Mouse (Mus musculus) neural tube, embryonic 11.5 days (tissue): ENCODE measurements at regions not wholly inside any gene's neighbourhood (a gene's known extent, or its start where the extent isn't known, plus 50 kb on each side); places are given as distances from the start of the nearest gene placed in this dataset.

ENCODE experiments used
- ATAC-seq: fragments of 200-750 bp; cut with Nextera tagmentation; 2 replicates; pipeline ENCODE4 v1.8.0; 2017; ENCODE audit warnings: moderate number of reproducible peaks, mild to moderate bottlenecking, moderate TSS enrichment, moderate library complexity; ENCODE audit not compliant: insufficient read depth, low FRiP score, low TSS enrichment
- DNase-seq: peaks from one replicate; pipeline ENCODE4 v3.0.0-alpha.2; 2015; ENCODE audit warnings: low spot score
- H3K27ac ChIP-seq: fragments of 300-500 bp; sonication (generic); 2 replicates; pipeline ENCODE4 v1.5.1; 2014; ENCODE audit warnings: low read depth, mild to moderate bottlenecking, low read length
- H3K27me3 ChIP-seq: fragments of 300-500 bp; sonication (generic); 2 replicates; pipeline ENCODE4 v1.6.1; 2014; ENCODE audit warnings: mild to moderate bottlenecking, low read length, mixed read lengths; ENCODE audit not compliant: control insufficient read depth, insufficient read depth
- H3K36me3 ChIP-seq: fragments of 300-500 bp; sonication (generic); 2 replicates; pipeline ENCODE4 v1.6.1; 2014; ENCODE audit warnings: mild to moderate bottlenecking, low read length, moderate library complexity, mixed read lengths; ENCODE audit not compliant: control insufficient read depth, insufficient read depth
- H3K4me1 ChIP-seq: fragments of 300-500 bp; sonication (generic); 2 replicates; pipeline ENCODE4 v1.6.1; 2014; ENCODE audit warnings: low read length, mixed read lengths; ENCODE audit not compliant: control insufficient read depth, insufficient read depth
- H3K4me2 ChIP-seq: fragments of 300-500 bp; sonication (generic); 2 replicates; pipeline ENCODE4 v1.6.1; 2014; ENCODE audit warnings: low read depth, mild to moderate bottlenecking, moderate library complexity
- H3K4me3 ChIP-seq: fragments of 300-500 bp; sonication (generic); 2 replicates; pipeline ENCODE4 v1.5.1; 2014; ENCODE audit warnings: low read depth, low read length
- H3K9ac ChIP-seq: fragments of 300-500 bp; sonication (generic); 2 replicates; pipeline ENCODE4 v1.6.1; 2014; ENCODE audit warnings: mild to moderate bottlenecking, low read length
- H3K9me3 ChIP-seq: fragments of 300-500 bp; sonication (generic); 2 replicates; pipeline ENCODE4 v1.6.1; 2016; ENCODE audit warnings: low read length; ENCODE audit not compliant: control insufficient read depth
- WGBS: fragments of 180-500 bp; shearing (Covaris S2); extraction: QIAGEN DNeasy Blood & Tissue Kit; methylation state at CpG from one replicate; pipeline ENCODE4 v1.1.7; 2014; 5-methylcytosine and 5-hydroxymethylcytosine counted together

DNA sequence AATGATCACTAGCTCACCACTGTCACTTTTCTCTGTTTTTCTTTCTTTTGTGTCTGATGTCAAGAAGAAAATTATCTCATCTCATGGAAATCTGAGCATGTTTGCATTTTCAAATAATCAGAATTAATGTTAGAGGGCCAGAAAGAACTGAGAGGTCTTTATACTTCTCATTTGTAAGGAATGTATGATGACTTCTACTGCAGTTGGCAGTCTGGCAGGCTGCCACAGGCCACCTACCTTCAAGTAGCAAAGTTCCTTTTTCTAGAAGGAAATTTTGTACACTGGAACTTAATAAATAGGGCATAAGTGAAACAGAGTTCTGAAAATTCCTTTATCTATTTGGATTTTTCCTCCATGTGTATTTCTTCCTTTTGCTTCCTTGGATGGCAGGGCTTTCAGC, 148.7 kb upstream of the Inhba start:
- no peak overlapping the region for H3K4me3 ChIP-seq
- H3K36me3 ChIP-seq = no peaks in the 10 kb centered on the region
- ATAC-seq (no peak), DNase-seq (no peak)
- H3K9me3 ChIP-seq = no peaks in the 10 kb centered on the region
- H3K4me2 ChIP-seq = no peak overlapping the region
- no peaks in the 10 kb centered on the region for H3K4me1 ChIP-seq
- no peak overlapping the region for H3K27ac ChIP-seq
- H3K9ac ChIP-seq = no peak overlapping the region
- H3K27me3 ChIP-seq = no peaks in the 10 kb centered on the region

DNA sequence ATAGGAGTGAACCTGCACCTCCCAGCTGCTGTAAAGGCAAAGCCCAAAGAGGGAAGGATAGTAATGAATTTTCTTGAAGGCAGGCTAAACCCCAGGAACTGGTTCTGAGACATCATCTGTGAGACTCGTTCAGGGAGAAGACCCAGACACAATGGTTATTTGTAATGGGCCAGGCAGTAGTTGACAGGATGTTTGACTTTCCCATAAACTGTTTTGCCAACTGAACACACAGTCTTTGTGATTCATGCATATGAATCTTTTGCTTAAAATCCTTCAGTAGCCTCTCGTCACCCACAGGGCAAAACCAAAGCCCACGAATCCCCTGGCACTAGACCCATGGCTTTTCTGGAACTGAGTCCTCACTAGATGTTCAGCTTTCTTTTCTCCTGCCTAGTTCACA, 148.3 kb upstream of the Inhba start:
- Histone ChIP-seq H3K27ac (no peak overlapping the region), H3K4me3 (no peak overlapping the region), H3K4me2 (no peak overlapping the region), H3K27me3 (no peaks in the 10 kb centered on the region), H3K36me3 (no peaks in the 10 kb centered on the region), H3K4me1 (no peaks in the 10 kb centered on the region), H3K9ac (no peak overlapping the region), H3K9me3 (no peaks in the 10 kb centered on the region)
- no peak for DNase-seq
- ATAC-seq = no peak
- WGBS = 50% methylated on average over 3 of the region's 3 CpGs

DNA sequence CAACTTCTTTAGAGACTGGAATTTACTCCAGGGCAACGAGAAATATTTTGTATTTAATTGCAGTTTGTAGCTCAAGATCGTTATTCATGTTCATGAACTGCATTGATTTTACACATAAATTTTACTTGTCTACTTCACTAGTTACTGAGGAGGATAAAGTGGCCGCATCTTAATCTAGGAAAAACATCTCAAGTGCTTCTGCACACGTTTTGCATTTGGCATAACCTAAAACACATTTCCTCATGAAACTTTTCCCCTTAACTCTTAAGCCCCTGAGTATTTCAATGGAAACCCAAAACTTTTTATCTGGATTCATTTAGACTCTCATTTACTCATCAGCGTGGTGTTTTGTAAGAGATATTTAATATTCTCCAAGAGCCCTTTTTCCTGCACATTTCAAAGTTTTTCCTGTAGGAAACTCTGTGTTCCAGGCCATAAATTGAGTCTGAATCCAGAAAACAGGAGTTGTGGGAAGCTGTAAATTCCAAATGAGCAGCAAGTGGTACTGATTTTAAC, 144.5 kb upstream of the Inhba start:
- Histone ChIP-seq H3K27ac (no peak overlapping the region), H3K27me3 (no peaks in the 10 kb centered on the region), H3K9me3 (no peaks in the 10 kb centered on the region), H3K4me3 (no peak overlapping the region), H3K36me3 (no peaks in the 10 kb centered on the region), H3K4me2 (no peak overlapping the region), H3K9ac (no peak overlapping the region), H3K4me1 (no peaks in the 10 kb centered on the region)
- ATAC-seq = no peak
- no peak for DNase-seq
- 69% methylated on average over 5 of the region's 5 CpGs for WGBS

DNA sequence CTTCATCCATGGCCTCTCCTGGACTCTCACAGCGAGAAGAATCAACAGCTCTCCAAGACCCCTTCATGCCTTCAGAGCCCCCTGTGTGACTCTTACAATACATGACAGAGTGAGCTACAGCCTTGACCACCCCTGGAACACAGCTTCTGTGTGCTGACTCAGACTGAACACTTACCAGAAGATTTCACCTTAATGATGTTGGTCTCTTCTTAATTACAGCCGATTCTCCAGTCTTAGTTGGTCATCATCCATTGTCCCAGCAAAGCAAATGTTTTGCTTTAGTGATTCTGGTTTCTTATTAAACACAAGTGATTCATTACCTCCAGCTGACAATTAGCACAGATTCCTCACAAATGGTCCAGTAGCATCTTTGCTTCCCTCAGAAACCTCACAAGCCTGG, 134.0 kb upstream of the Inhba start:
- no peaks in the 10 kb centered on the region for H3K27me3 ChIP-seq
- no peaks in the 10 kb centered on the region for H3K4me1 ChIP-seq
- ATAC-seq = no peak
- no peak overlapping the region for H3K4me2 ChIP-seq
- 87% methylated on average over 2 of the region's 2 CpGs for WGBS
- H3K9me3 ChIP-seq = no peaks in the 10 kb centered on the region
- no peak for DNase-seq
- no peak overlapping the region for H3K27ac ChIP-seq
- H3K9ac ChIP-seq = no peak overlapping the region
- no peak overlapping the region for H3K4me3 ChIP-seq
- no peaks in the 10 kb centered on the region for H3K36me3 ChIP-seq

DNA sequence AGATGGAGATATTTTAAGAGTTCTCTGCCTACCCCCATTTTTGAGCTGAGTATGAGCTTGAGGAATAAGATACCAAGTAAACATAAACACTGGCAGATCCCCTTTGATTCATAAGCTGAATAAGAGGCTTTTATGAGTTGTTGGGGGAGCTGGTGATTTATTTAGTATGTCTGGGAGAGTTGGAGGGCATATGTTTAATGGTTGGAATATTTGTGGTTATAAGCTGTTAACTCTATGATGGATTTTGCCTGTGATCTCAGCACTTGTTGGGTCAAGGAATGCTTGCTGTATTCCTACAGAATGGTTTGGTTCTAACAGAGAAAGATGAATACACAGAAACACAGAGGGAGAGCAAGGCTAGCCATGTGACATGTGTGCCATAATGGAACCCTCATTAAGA, 132.1 kb upstream of the Inhba start:
- Histone ChIP-seq H3K9me3 (no peaks in the 10 kb centered on the region), H3K36me3 (no peaks in the 10 kb centered on the region), H3K27ac (no peak overlapping the region), H3K27me3 (no peaks in the 10 kb centered on the region), H3K4me1 (no peaks in the 10 kb centered on the region), H3K9ac (no peak overlapping the region), H3K4me2 (no peak overlapping the region), H3K4me3 (no peak overlapping the region)
- ATAC-seq = no peak
- DNase-seq = no peak

DNA sequence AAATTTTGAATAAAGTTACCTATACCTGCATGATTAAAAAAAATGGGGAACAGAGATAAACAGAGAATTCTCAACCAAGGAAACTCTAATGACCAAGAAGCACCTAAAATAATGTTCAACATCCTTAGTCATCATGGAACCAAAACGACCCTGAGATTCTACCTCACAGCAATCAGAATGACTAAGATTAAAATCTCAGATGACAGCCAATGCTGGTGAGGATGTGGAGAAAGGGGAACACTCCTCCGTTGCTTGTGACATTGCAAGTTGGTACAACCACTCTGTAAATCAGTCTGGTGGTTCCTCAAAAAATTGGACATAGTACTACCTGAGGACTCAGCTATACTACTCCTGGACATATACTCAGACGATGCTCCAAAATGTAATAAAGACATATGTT, 120.9 kb upstream of the Inhba start:
- Histone ChIP-seq H3K4me2 (no peak overlapping the region), H3K9me3 (no peaks in the 10 kb centered on the region), H3K4me3 (no peak overlapping the region), H3K27ac (no peak overlapping the region), H3K4me1 (no peaks in the 10 kb centered on the region), H3K36me3 (no peaks in the 10 kb centered on the region), H3K9ac (no peak overlapping the region), H3K27me3 (no peaks in the 10 kb centered on the region)
- WGBS = 80% methylated on average over 3 of the region's 3 CpGs
- ATAC-seq (no peak), DNase-seq (no peak)

DNA sequence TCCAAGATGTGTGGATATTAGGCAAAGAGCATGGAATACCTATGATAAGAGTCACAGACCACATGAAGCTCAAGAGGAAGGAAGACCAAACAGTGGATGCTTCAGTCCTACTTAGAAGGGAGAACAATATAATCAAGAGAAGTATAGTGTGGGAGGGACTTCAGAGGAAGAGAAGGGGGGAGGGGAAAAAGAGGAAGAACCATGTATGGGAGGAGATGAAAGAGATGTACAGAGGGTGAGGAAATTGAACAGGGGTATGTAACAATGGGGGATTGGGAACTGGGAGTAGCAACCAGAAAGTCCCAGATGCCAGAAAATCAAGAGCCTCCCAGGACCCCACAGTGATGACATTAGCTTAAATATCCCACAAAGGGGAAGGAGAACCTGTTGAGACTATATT, 120.2 kb upstream of the Inhba start:
- Histone ChIP-seq H3K4me3 (no peak overlapping the region), H3K4me1 (no peaks in the 10 kb centered on the region), H3K9ac (no peak overlapping the region), H3K4me2 (no peak overlapping the region), H3K9me3 (no peaks in the 10 kb centered on the region), H3K27me3 (no peaks in the 10 kb centered on the region), H3K36me3 (no peaks in the 10 kb centered on the region), H3K27ac (no peak overlapping the region)
- no peak for ATAC-seq
- no peak for DNase-seq

DNA sequence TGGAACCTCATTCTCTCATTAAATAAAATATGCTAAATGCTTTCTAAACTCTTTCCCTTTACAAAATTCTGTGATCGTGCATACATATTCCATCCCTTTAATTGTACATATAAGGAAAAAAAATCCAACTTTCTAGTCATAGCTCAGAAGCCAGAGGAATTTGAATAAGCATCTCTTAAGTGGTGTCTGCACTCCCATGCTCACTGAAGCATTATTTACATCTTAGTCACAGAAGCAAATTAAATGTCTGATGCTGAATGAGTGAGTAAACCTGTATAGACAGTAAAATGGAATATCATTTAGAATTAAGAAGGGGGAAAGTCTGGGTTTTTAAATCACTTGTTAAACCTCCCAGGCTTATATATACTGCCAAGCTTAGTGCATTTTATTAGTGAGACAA, 113.5 kb upstream of the Inhba start:
- Histone ChIP-seq H3K4me3 (no peak overlapping the region), H3K4me2 (no peak overlapping the region), H3K4me1 (0 out of 2 replicates have a peak, but pooled peaks cover 2% of the 10 kb centered on the region), H3K27ac (no peak overlapping the region), H3K9me3 (no peaks in the 10 kb centered on the region), H3K9ac (no peak overlapping the region), H3K36me3 (no peaks in the 10 kb centered on the region), H3K27me3 (no peaks in the 10 kb centered on the region)
- ATAC-seq (no peak), DNase-seq (no peak)
- WGBS = 90% methylated on average over 1 of the region's 1 CpGs

DNA sequence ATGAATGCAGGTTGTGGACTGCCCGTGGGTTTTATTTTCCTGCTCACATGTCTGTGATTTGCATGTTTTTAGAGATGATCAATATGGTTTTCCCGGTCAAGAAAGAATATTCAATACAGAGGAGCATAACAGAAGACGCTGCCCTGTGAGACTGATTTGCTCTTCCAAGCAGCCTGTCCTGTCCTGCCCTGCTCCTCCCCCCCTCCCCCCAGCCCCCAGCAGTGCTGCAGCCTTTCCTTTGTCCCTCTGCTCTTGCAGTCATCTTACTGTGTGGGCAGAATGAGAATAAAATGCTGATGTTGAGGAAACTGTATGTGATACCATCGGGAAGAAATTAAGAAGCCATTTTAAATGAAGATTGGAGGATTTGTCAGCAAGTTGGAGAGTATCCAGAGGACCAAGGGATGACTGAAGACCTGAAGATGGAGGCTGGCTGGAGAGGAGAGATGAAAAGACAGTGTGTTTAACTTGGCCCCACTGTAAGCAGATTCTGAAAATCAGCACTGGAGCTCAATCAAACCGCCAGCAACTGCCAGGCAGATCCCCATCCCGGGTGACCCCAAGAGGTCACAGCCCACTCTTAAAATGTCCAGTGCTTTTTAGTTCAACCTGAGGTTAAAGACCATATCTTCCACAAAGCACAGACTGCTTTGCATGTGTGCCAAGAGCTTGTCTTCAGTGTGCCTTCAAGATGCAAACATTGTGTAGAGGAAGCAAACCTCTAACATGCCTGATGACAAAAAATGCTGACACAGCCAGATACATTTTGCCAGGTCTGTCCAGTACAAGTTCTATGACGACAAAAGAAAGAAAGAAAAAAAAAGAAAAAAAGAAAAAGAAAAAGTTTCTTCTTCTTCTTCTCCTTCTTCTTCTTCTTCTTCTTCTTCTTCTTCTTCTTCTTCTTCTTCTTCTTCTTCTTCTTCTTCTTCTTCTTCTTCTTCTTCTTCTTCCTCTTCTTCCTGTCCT, 109.7 kb upstream of the Inhba start:
- H3K36me3 ChIP-seq = no peaks in the 10 kb centered on the region
- H3K9ac ChIP-seq = no peak overlapping the region
- no peak overlapping the region for H3K4me2 ChIP-seq
- 0 out of 2 replicates have a peak, but pooled peaks cover 2% of the 10 kb centered on the region for H3K4me1 ChIP-seq
- no peaks in the 10 kb centered on the region for H3K9me3 ChIP-seq
- DNase-seq (peak; percentile 19), ATAC-seq (no peak)
- H3K27me3 ChIP-seq = no peaks in the 10 kb centered on the region
- no peak overlapping the region for H3K27ac ChIP-seq
- 52% methylated on average over 7 of the region's 7 CpGs for WGBS
- no peak overlapping the region for H3K4me3 ChIP-seq
